Mouse (Mus musculus) cerebellum, adult 2 months (tissue): ENCODE results near the gene Rspo1. TPM values are rescaled to one million over a fixed set of nuclear protein-coding genes. Genes with fewer than 3 reads are reported as not detected.

Experiments used
- DNase-seq, 2 experiments: peaks; one replicate each; pipeline ENCODE4 v3.0.0; 2021
- H3K27ac ChIP-seq: fragments of 200-500 bp; 2 replicates; pipeline ENCODE4 v1.5.1; 2012; ENCODE audit warnings: low read length, control low read depth, inconsistent platforms; ENCODE audit not compliant: insufficient read depth
- H3K27me3 ChIP-seq: fragments of 200-500 bp; 2 replicates; pipeline ENCODE4 v1.6.1; 2012; ENCODE audit warnings: inconsistent platforms, mild to moderate bottlenecking, low read length, moderate library complexity; ENCODE audit not compliant: control insufficient read depth, insufficient read depth
- H3K4me1 ChIP-seq: fragments of 200-500 bp; 2 replicates; pipeline ENCODE4 v1.6.1; 2011; ENCODE audit warnings: low read length; ENCODE audit not compliant: control insufficient read depth, insufficient read depth
- H3K4me3 ChIP-seq: fragments of 200-500 bp; replicated peaks from 2 replicates; pipeline ENCODE3; 2011; ENCODE audit warnings: mild to moderate bottlenecking, low read depth, low read length, control low read depth; ENCODE audit not compliant: insufficient read depth
- CTCF ChIP-seq: fragments of 200-500 bp; IDR thresholded peaks from 2 replicates; pipeline ENCODE4 v1.5.1; 2011; ENCODE audit warnings: low read depth, mild to moderate bottlenecking, control low read depth, low read length, moderate library complexity, borderline replicate concordance; ENCODE audit not compliant: insufficient read depth
- POLR2A ChIP-seq: fragments of 200-500 bp; IDR thresholded peaks from 2 replicates; pipeline ENCODE4 v1.6.1; 2011; ENCODE audit warnings: low read length, control low read depth, borderline replicate concordance; ENCODE audit not compliant: insufficient read depth
- WGBS: fragments of 180-500 bp; shearing (Covaris S2); methylation state at CpG from one replicate; pipeline ENCODE4 v1.1.7; 2018; 5-methylcytosine and 5-hydroxymethylcytosine counted together
- polyA plus RNA-seq: library from polyadenylated mRNA; depleted of rRNA; stranded (reverse); fragments of >200 nt; gene quantifications from 2 replicates; pipeline ENCODE4 v1.2.3, GENCODE M21; 2012

Rspo1 gene
- polyA plus RNA-seq, 1 experiment = 0.72 TPM

- H3K27me3 ChIP-seq = no peaks in the 10 kb centered on the region
- 51% methylated on average over 21 of the region's 21 CpGs for WGBS
- H3K27ac ChIP-seq = no peak overlapping the region
- H3K4me1 ChIP-seq = no peaks in the 10 kb centered on the region
- DNase-seq = no peak
- TF ChIP-seq POLR2A (no peak), CTCF (no peak)
- H3K4me3 ChIP-seq = no peak overlapping the region
These were observed 35.8 kb upstream of the Rspo1 start for GRCm38 (mm10) chr4:124950181-124951035.

GRCm38 (mm10) chr4:124951036-124951433 lies 35.2 kb upstream of the Rspo1 start:
- H3K27me3 ChIP-seq = no peaks in the 10 kb centered on the region
- H3K4me3 ChIP-seq = no peak overlapping the region
- no peaks in the 10 kb centered on the region for H3K4me1 ChIP-seq
- H3K27ac ChIP-seq = no peak overlapping the region
- DNase-seq = no peak
- TF ChIP-seq CTCF (no peak), POLR2A (no peak)
- 8% methylated on average over 10 of the region's 10 CpGs for WGBS

DNA sequence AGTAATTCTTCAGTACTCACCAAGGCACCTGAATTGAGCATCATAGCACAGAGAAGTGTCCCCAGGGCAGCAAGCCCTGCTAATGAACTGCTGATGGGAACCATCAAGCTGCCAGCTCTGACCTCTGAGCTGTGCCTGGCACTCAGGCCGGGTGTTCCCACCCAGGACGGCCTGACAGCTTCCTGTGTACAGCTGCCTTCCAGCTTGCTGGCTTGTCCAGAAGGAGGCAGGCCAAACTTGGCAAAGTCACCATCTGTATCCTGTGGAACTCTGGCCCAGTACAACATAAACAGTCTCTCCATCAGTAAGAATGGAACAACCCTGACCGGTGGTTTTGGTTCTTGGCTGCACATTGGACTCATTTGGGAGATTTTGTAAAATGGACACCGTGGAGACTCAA lies 32.7 kb upstream of the Rspo1 start:
- WGBS = 18% methylated on average over 4 of the region's 4 CpGs
- Histone ChIP-seq H3K4me3 (no peak overlapping the region), H3K4me1 (no peaks in the 10 kb centered on the region; the same call in 1 of the 2 replicates), H3K27me3 (no peaks in the 10 kb centered on the region), H3K27ac (no peak overlapping the region)
- TF ChIP-seq POLR2A = no peak
- no peak for TF ChIP-seq CTCF
- no peak for DNase-seq

DNA sequence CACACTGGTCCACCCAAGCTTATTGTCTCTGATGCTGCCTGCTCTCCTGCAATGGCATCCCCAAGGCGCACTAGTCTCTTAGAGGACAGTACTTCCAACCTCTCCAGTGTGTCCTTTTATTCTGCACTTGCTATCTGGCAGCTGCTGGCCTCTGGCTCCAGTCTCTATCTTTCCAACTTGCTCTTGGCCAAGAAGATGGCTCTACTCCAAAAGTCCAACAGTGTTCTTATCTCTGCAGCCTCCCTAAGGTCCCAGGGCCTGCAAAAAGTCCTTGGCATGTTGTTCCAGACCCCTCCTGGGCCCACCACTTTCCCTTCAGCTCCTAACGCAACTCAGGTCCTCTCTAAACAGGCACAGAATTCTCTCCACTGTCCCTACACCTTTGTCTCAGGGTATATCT lies 28.9 kb upstream of the Rspo1 start:
- no peak for DNase-seq
- WGBS = 49% methylated on average over 2 of the region's 2 CpGs
- no peak overlapping the region for H3K4me3 ChIP-seq
- peaks cover 5% of the 10 kb centered on the region for H3K4me1 ChIP-seq
- H3K27me3 ChIP-seq = no peaks in the 10 kb centered on the region
- TF ChIP-seq POLR2A = no peak
- no peak for TF ChIP-seq CTCF
- no peak overlapping the region for H3K27ac ChIP-seq

DNA sequence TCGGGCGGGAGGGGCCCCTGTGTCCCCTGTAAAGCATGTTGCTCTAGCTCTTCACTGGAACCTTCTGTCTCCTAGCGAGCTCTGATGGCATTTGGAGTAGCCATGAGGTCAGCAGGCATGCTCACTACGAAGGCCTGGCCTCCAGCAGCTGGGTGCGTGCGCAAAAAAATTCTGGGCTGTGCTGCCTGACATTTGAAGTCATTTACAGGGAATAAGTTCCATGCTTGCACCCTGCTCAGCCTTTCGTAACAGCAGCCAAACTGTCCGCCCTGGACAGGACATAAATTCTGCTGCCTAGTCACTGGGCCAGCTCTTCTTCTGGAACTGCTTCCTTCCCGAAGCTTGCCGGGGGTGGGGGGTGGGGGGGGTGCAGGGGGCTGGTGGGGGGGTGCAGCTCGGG lies 27.2 kb upstream of the Rspo1 start:
- WGBS = 47% methylated on average over 11 of the region's 11 CpGs
- TF ChIP-seq POLR2A (no peak), CTCF (no peak)
- peaks cover 5% of the 10 kb centered on the region for H3K4me1 ChIP-seq

DNA sequence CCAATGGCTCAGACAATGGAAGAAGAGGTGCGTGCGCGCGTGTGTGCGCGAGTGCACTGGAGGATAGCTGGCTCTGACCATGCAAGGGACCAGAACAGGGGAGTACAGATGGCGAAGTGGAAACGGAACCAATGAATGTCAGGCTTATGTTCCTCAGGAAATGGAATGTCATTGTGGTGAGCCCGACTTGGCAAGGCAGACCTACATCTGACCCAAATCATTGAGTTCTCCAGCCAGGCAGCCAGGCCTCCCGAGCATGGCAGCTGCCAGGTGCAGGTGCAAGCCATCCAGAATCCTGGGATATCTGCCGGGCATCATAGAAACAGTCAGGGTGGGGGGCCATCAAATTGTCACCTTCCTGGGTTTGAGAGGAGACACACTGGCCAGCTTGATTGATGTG lies 25.3 kb upstream of the Rspo1 start:
- 21% methylated on average over 11 of the region's 11 CpGs for WGBS
- TF ChIP-seq POLR2A (no peak), CTCF (no peak)
- H3K4me1 ChIP-seq = peaks cover 5% of the 10 kb centered on the region

More for the DNA sequence above, 27.2 kb upstream of the Rspo1 start:
- no peak for DNase-seq
- Histone ChIP-seq H3K27ac (no peak overlapping the region), H3K4me3 (no peak overlapping the region), H3K27me3 (no peaks in the 10 kb centered on the region)

GRCm38 (mm10) chr4:124962576-124962975 lies 23.7 kb upstream of the Rspo1 start:
- DNase-seq = no peak
- WGBS = 80% methylated on average over 11 of the region's 11 CpGs
- Histone ChIP-seq H3K4me3 (no peak overlapping the region), H3K4me1 (peaks cover 5% of the 10 kb centered on the region), H3K27me3 (no peaks in the 10 kb centered on the region), H3K27ac (no peak overlapping the region)
- TF ChIP-seq POLR2A = no peak
- no peak for TF ChIP-seq CTCF

More for the DNA sequence above, 25.3 kb upstream of the Rspo1 start:
- DNase-seq = peak; percentile 30 to 45
- H3K27me3 ChIP-seq = no peaks in the 10 kb centered on the region
- H3K4me3 ChIP-seq = no peak overlapping the region
- H3K27ac ChIP-seq = no peak overlapping the region
